Mouse (Mus musculus) subcutaneous adipose tissue, adult 2 months (tissue): ENCODE data around the gene Dmrt1. TPM values are rescaled to one million over a fixed set of nuclear protein-coding genes. Genes with fewer than 3 reads are reported as not detected.

Source experiments
- polyA plus RNA-seq: library from polyadenylated mRNA; depleted of rRNA; stranded (reverse); fragments of >200 nt; gene quantifications from 2 replicates; pipeline ENCODE4 v1.2.3, GENCODE M21; 2012; ENCODE audit warnings: low replicate concordance; rRNA removed

Dmrt1 gene
- not detected in 2 replicates for polyA plus RNA-seq

GRCm38 (mm10) chr19:25505360-25506196 lies at the start of gene Dmrt1:
Gene Dmrt1 (plus strand): TSS chr19:25505618.

DNA sequence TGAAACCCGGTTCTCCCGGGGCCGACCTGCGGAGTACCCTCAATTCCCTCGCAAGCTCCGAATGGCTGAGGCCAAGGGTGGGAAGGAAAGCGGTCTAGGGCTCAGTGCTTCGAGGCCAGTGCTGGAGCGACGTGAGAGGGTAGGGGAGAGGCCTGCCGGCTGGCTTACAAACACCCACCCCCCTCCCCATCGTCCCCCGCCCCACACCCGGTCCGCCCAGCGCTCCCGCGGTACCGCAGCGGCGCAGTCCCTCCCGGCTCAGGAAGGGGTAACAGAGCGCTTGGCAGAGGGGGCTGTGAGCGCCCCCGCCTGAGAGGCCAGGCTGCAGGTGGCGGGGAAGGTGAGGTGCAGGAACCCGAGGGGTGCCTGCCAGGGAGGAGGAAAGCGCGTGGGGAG lies 104.6 kb downstream of the Dmrt1 start, which contains the start of gene Dmrt3:
Gene Dmrt3, plus strand, starts transcription at position 287 of the 396 bp plus-strand sequence.

Other genes with a start within 250 kb of the Dmrt1 start
- 0.07 and 0.08 TPM in 2 replicates for gene Dmrt3, start 104.7 kb downstream of the Dmrt1 start, polyA plus RNA-seq
- gene Dmrt2, start 166.8 kb downstream of the Dmrt1 start, polyA plus RNA-seq = 26.6 and 86.9 TPM in 2 replicates